Mouse (Mus musculus) heart, postnatal 0 days (tissue): Measurements from ENCODE around the gene Smtn.

Experiments
- CTCF ChIP-seq: IDR thresholded peaks from 2 replicates; pipeline ENCODE4 v1.5.1; 2016; ENCODE audit warnings: antibody characterized with exemption, control low read depth, low read depth
- EP300 ChIP-seq: IDR thresholded peaks from 2 replicates; pipeline ENCODE4 v1.6.1; 2016; ENCODE audit warnings: antibody characterized with exemption, low read depth

DNA sequence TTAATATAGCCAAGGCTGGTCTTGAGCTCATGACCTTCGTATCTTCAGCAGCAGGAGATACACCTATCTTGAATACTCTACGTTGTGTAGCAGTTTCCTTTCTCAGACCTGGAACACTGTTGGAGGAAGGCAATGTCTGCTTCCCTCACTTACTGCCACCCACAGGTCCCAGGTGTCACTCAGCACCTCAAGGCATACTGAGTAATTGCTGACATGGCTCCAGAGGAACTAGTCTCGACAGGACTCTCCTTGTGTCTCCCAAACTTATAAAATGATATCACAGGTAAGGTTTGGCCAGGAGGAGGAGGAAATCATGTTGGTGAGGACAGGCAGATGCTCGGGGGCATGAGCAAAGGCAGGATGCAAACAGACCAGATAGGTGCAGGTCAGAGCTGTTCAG lies 14.6 kb upstream of the Smtn start:
- TF ChIP-seq EP300, result no peak
- TF ChIP-seq CTCF, result no peak
